Mouse (Mus musculus) ovary, postnatal 36 days (tissue): ENCODE measurements around the gene Txndc9.
A peak's percentile ranks its signal among the peaks of the same experiment; 100 is the strongest.

ENCODE experiments used
- DNase-seq: peaks from one replicate; pipeline ENCODE4 v3.0.0; 2022; ENCODE audit warnings: low spot score, mixed read lengths

Txndc9 gene

DNA sequence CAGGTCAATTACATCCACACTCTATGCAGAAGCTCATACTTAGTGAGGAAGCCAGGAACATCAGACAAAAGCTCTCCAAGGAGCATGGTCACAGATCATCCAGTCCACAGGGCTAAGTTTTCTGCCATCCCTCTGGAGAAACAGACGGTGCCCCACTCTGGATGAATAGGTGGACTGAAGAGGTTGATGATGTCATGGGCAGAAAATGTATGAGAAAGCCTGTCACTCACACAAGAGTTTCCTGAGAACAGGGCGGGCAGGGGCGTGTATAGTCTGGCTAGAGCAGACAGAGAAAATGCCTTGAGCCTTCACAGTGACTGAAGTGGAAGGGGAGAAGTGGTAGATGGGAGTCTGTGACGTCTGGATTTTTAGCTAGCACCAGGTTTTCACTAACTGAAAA, 26.2 kb downstream of the Txndc9 start:
- no peak for DNase-seq

GRCm38 (mm10) chr1:37968746-37969145, 28.9 kb downstream of the Txndc9 start:
- no peak for DNase-seq

DNA sequence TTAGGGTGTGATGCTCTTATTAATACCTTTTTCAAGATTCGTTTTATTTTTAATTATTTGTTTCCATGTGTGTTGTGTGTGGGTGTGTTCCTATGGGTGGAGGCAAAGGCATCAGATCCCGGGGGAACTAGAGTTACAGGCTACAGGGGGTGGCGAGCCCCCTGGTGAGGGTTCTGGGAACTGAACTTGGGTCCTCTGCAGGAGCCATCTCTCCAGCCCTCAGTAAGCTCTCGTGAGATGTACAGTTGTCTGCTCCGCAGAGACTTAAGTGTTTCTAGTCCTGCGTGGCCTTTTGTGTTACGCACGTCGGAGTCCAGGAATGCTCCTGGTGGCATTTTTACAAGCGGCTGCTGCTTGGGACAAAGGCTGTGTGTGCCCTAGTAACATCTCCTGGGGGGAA, 32.1 kb downstream of the Txndc9 start:
- no peak for DNase-seq

DNA sequence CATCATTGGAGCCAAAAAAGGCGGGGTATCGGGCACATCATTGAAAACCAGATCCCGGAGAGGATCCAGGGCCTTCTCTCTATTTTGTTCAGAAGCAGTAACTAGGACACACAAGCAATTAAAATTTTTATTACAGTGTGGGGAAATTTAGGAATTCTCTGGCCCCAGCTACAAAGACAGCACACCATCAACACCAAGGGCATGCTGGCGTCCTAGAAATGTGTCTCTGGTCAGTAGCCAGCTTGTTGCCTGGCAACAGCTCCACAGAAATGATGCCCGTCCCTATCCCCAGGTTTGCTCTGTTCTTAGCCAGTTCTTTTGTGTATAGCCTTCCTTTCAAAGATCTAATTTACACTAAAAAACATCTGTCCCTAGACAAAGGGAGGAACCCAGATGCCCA, 38.2 kb downstream of the Txndc9 start:
- peak; percentile 5 for DNase-seq

DNA sequence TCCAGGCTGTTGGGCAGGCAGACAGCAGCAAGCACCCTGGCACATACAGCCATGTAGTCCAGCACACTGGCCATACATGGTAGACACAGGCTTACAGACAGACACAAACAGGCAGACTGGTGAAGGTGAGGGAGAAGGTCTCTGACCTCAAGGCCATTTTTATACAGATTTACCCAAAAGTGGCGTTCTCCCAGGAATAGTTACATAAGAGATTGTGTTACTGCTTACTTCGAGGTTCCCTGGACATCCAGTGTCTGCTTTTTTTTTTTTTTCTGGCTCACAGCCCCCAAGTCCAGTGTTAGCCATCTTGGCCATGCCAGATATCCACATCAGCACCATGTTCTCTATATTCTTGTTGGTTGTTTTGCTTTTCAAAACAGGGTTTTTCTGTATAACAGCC, 39.2 kb downstream of the Txndc9 start:
- DNase-seq = no peak

DNA sequence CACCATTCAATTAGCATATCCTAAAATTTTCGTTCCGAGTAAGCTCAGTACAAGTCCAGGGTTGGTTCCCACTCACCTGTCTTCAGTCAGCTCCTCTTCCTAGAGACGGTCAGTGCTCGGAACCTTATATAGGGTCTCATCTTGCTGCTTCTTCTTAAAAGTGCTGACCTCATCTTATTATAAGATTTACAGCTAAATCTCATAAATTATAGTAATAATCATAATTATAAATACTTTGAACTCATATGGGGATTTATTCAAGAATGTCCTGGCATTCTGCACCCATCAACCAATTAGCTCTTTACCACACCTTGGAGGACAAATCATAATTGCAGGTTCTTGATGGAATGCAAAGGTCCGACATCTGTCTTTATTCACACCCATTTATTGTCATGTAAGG, 40.0 kb downstream of the Txndc9 start, which contains the start of gene Lyg1:
Gene Lyg1 (minus strand): TSS at position 101 of the 400 bp plus-strand sequence.
- no peak for DNase-seq

DNA sequence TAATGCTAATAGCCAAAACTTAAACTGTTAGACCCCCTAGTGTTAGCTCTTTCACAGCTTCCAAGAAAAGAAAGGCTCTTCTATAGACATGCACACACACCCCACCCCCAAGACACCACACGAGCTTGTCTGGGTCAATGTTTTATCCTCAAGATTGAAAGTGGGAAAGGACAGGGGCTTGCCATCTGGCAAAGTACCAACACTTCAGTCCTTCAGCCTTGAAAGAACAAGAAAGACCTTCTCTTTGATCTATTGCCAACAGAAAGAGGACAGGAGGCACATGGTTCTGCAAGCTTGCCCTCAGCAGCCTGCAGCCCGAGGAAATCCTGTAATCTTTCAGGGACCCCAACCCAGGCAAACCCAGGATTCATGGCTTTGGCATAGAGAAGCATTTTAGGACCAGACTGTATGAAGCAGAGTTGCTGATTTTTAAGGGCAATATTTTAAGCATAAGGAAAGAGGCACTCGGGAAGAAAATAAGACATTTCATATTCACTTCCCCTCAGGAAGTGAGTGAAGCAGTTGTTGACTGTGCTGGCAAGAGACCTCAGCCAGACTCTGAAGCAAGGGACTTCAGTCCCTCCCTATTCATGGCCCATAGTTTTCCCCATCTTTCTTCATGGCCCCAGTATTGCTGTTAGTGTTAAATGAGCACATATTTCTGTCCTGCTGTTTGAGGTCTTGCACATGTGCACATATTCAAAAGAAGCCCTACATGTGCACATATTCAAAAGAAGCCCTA, 40.8 kb downstream of the Txndc9 start:
- no peak for DNase-seq

DNA sequence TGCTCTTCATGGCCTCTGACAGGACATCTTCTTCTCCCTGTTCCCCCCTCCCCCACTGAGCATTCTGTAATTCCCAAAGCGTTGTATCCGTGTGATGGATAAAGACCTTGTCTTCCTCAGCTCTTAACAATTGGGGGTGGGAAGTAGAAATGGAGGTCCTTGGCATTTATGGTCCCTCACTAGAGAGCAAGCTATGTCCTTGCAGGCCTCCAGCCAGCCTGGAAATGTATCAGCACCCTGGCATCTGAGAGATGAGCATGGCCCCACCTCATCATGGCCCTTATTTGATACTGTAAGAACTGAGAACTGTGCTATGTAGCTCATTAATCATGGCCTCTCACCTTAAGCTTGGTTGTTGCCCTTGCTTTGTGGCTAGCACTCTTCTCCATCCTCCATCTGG, 42.4 kb downstream of the Txndc9 start:
- no peak for DNase-seq

DNA sequence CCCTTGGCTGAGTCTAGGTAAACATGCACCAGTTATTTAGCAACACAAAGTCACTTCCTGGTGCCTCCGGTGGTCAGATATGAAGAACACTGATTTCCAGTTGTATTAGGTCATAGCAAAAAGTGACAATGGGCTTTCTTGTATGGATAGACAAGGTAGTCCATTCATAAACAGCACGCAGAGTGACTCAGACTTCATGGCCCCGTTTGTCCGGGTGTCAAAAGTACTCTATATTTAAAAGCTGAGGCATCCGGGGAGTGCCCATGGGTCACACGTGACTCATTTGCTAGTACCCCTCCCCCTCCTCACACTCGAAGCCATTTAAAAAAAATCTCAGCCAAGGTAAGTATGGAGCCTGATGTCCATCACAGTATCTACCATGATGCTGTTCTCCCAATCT, 42.9 kb downstream of the Txndc9 start:
- DNase-seq = no peak

GRCm38 (mm10) chr1:37948906-37949305, 48.8 kb downstream of the Txndc9 start:
- DNase-seq = no peak
